Mouse (Mus musculus): ENCODE measurements around the gene Tmem175.

DNA sequence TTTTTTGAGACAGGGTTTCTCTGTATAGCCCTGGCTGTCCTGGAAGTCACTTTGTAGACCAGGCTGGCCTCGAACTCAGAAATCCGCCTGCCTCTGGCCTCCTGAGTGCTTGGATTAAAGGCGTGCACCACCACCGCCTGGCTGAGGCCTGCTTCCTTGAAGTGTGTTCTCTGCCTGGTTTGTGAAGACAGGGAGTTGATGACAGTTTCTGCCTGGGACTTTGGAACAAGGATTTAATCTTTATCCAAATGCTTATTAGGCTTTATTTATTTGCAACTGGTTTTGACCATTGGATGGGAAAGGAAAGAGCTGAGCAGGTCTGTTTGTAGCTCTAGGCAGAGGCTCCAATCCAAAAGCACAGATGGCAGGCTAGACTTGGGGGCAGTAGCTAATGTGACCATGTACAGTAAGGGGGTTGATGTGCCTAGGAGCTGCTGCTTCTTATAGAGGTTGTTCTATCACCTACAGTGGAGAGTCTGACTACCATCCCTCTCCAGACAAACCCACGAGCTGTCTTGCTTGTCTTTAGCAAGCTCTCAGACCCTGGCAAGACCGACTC is 48.8 kb downstream of the Tmem175 start:
- TF ChIP-seq CTCF (IDR thresholded peaks at IDR 0.05; ENCODE audit: insufficient read depth, low read depth, low read length): no peak
- TF ChIP-seq POLR2A (IDR thresholded peaks at IDR 0.05; ENCODE audit: insufficient read depth, low read depth, low read length): no peak
